Mouse (Mus musculus) layer of hippocampus, adult 9-11 months (tissue): ENCODE measurements at regions not wholly inside any gene's neighbourhood (a gene's known extent, or its start where the extent isn't known, plus 50 kb on each side); places are given as distances from the start of the nearest gene placed in this dataset.

Source experiments
- DNase-seq: peaks from one replicate; pipeline ENCODE4 v3.0.0; 2022

DNA sequence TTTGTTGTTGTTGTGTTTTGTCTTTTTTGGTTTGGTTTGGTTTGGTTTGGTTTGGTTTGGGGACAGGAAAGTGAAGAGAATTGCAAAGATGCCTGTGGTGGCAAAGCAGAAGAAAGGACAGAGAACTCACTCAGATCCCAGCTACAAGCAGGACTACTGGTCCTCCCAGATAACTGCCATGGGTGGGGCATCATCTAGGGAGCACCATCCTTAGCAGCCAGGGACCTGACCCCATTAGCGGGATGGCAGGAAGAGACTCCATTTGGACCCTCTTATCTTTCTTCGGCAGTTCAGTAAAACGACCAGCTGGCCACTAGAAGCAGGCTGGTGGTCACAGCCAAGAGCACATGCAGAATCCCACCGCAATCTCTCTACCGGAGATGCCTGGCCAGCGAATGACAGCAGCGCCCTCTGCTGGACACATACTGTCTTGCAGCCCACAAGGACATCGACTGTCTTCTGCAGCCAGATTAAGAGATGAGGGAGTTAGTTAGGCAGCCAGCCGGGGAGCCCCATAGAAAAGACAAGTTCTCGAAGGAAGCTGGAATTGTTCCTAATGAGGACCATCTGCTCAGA is 119.8 kb downstream of the Gm9195 start:
- peak; percentile 59 for DNase-seq

DNA sequence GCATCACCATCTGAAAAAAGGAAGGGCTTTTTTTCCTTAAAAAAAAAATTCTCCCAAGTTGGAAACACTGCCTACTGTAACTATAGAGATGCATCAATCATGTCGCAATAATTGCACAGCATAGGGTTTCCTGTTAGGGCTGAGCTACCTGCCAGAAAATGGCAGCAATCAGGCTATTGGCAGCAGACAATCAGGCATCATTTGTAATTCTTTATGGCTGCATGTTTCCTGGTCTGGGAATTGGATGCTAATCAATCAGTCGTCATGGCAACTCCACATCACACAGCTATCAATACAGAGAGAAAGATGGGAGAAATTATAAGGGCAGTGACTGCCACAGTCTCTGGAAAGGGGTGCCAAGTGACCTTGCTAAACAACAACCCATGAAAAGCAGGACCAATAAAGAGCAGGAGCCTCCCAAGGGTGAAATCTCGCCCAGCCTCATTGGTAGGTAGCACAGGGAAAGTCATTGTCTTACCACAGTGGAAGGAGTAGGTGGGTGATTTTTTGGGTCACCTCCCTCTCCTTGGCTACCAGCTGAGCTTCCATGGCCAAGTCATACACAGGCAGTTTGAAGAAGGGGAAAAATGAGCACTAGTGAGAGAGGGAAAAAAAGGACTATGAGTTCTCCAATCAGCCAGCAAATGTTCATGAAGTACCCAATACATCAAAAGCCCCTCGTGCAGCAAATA is 130.7 kb downstream of the Gm9195 start:
- peak; percentile 22 for DNase-seq

DNA sequence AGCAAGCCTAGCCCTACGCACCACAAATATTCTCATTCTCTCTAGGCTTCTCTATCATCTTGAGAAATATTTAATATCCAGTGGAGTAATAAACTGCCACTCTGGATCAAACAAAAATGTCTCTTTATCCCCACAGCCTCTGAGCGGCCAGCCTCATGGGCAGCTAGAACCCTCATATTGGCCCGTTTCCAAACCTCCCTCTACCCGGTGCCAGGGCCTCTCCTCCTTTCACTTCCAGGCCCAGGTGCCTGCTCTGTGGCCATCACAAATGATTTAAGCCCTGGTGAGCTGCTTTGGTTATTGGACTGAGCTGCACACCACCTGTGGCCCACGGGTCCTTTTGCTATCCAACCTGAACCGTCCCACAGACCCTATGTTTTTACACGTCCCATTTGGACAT is 131.5 kb downstream of the Gm9195 start:
- no peak for DNase-seq

DNA sequence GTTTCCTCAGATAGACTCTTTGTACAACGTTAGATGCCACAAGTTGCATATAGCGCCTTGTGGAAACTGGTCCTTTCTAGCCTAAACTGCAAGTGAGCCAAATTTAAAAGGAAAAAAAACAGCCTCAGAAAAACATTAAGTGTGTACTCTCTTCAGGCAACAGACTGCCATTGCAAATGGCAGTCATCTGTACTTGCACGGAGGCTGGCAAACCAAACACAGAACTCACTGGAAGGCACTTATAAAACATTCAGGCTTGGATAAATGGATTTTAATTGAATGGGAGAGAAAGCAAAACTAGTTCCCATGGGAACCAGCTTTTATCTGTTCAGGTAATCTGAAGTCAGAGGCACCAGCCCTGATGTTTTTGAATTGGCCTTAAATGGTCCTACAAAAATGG is 133.7 kb downstream of the Gm9195 start:
- peak; percentile 16 for DNase-seq

DNA sequence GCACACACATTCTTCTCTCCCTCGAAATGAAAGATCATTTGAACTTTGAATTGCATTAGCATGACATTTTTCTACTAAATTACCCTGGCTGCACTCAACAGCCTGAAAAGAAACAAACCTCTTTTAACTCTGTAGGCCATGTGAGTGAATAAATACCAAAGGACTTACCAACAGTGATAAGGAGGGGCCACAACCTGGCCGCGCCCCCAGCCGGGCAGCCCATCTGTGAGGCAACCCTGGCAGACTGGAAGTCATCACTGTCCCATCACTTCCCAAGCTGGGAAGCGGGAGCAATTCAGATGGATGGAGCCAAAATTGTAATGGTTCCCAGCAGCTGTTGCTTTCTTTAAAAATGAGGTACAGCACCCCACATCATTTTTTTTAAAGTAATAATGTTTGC is 149.5 kb downstream of the Gm9195 start:
- DNase-seq, result no peak

DNA sequence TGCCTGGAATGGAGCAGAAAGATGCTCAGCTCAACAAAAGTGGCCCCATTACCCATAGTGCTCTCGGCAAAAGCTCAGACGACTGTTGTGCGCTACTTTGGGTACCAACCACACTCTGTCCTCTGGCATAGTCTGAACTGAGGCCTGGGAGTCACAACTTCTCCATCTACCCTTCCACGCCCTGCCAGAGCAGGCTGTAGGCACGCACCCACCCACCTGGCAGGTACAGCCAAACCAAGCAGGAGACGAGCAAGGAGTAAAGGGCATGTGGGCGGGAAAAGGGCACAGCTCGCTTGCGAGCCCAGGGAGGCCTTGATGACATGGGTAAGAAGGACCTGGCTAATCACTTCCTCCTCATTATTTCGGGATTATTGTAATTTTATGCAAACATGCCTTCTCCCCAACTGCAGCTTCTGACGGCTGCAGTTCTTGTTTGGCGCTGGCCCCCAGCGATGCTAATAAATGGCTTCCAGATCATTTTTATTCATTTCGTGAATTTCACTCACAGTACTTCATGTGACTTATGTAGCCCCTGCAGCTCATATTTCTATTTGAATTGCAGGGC is 150.0 kb downstream of the Gm9195 start:
- no peak for DNase-seq

DNA sequence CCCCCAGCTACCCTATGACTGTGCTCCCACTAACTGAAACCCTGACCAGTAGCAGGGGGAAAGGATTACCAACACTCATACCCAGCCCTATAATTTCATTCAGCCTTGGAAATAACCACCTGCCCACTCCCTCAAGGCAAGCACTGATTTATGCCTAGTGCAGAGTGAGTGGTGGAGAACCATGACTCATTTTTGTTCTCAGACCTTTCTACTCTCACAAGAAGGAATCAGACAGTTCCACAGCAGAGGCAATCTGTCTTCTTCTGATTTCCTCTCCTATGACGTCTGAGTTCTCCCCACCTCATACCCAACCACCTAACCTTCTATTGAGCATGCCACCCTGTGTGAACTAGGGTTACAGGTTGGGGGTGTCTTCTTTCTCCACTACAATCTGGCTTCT is 153.6 kb downstream of the Gm9195 start:
- no peak for DNase-seq

DNA sequence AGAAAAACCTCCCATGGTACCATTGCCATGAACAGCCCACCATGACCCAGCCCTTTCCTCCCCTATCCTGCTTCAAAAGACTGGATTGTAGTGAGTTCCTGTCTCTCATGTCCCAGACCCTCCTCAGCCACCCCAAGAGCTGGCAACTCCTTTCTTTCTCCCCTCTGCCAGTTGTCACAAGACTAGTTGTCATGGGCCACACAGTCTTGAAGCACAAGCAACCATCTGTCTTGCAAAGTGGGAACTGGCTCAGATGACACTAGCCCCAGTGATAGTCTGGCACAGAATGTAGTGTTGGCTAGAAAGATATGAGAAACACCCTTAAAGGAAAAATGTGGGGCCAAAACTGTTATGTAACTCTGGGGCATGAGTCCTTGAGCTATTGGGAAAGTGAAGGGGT is 187.8 kb downstream of the Gm9195 start:
- DNase-seq, result no peak

DNA sequence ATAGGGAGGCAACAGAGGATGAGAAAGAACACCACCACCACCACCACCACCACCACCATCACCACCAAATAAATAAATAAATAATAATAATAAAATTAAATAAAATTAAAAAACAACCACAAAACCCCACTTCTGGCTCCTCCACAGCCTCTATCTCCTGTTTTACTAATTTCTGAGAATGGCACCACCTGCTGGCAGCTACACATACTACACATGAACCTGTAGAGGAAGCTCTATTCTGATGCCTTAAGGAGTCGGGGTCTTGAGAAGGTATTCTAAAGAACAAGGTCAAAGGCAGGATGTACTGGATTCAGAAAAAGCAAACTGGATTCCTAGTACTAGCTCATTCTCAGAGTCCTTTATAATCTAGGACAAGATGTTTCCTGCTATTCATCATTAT is 191.6 kb downstream of the Gm9195 start:
- no peak for DNase-seq

DNA sequence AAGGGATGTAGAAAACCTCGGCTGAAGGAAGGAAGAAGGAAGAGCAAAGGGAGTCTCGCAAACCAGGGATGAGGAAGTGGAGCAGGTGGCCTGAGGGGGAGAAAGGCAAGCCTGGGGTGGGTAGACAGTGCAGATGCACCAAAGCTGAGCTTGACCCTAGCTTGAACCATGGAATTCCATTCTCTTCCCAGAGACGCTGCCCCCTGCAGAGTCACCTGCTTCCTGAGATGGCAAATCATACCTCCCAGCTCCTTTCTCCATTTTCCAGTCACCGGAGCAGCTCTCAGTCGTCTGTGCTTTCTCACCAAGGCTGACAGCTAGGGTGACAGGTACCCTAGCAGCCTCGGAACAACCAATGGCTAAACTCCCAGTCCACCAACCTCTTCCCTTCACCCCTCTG is 197.0 kb downstream of the Gm9195 start:
- no peak for DNase-seq

DNA sequence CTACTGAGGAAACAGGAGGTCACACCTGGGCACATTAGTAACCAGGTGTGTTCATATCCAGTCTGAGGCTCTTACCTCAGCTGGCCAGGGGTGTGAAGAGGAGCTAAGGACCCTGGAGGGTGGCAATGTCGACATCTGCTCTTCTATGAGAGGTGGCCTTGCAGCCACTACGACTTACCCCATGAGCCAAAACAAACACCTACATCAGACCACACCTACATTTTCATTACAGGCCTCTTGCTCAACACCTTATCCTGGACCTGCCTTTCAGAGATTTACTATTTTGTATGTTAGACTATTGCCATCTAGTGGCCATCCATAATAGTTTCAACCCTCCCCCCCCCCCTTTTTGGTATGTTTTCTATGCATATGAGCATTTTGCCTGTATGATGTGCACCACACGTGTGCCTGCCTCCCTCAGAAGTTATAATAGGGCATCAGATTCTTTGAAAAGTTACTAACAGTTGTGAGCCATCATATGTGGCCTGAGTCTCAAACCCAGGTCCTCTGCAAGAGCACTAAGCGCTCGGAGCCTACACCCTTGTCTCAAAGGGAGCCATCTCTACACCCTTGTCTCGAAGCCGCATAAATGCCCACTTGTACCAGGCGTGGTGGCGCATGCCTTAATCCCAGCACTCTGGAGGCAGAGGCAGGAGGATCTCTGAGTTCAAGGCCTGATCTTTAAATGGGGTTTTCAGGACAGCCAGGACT is 197.8 kb downstream of the Gm9195 start:
- no peak for DNase-seq

DNA sequence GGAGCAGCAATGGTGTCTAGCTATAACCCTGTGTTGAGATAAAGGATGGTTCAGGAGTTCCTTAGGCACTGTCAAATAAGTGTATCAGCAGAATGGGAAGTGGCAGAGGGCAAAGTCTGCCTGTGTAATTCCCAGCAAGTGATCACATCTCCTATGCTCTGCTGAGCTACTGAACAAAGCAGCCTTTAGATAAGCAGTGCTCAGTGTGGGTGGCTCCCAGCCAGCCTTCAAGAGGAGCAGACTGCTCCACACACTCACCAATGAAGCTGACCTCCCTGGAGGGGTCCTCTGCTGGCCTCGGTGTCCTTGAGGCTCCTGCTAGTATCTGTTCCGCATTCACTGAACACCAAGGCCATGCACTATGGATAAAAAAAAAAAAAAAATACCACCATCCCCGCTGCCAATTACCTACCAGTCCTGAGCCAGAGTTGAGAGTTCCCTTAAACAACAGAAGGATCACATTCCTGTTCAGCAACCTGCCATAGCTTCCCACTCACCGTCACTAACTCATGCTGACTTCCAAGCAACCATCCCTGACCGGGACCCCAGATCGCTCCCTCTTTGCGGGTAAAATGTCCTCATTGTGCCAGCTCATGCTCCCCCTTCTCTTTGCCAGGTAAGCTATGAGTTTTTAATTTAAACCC is 198.9 kb downstream of the Gm9195 start:
- DNase-seq, result no peak

DNA sequence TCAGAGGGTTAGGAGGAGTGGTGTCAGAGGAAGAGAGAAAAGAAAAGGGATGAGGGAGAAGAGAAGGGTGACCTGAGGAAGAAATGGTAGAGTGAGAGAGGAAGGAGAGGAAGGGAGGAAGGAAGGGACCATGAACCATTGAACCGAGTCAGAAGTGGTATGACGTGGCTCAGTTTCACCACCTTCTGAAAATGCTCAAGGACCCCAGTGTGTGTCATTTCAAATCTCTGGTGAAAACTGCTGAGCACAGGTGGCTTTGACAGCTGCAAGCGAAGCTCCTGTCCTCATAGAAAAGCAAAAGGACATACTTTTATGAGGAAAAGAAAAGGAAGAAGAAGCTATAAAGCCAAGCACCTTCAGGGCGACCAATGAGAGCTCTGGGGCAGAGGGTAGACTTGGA is 214.3 kb downstream of the Gm9195 start:
- DNase-seq, result no peak

DNA sequence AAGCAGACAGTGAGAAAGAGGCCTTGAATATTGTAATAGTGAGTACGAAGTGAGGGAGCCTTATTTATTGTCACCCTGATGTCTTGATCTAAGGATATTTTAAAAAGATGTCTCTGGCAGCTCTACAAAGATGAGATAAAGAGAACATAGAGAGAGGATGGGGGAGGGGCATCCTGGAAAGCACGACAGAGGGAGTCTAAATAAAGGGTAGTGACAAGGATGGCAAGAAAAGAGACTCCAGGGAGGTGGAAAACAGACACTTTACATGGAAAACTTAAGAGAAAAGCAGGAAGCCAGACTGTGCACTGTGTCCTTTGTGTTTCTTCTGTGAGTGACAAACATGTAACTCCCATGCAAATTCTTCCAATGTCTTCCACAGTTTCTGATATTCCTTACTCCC is 232.4 kb downstream of the Gm9195 start:
- DNase-seq, result no peak

DNA sequence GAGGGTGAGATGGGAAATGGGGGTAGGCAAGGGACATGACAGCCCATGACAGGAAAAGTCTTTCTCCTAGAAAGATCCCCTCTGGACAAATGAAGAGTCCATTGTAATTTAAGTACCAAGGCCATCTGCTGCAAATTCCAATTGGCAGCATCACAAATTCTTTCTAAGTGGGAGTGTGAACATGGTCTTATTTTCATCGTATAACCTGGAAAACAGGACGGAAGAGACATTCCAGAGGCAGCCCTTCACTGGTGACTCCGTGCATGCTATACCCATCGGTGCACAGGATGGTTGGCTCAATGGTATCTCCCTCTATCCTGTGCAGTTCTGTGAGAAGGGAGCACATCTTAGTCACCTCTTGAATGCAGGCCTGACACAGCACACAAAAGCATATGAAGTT is 249.8 kb downstream of the Gm9195 start:
- DNase-seq, result no peak

DNA sequence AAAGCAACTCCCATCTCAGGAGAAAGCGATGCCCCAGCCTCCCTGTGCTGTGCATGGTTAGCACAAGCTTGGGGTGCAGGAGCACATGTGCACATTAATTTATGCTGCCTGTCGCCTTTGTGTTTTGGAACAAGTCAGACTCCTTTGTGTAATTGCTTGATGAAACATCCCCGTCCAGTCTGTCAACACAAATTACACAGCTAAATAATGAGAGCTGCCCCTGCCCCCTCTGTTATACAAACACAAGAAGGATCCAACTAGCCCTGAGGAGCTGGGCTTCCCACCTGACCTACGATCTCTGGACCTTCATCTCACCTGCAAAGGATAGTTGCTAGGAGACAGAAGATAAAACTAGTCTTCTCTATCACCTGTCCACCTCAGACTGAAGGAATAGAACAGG is 251.4 kb downstream of the Gm9195 start:
- DNase-seq, result no peak

DNA sequence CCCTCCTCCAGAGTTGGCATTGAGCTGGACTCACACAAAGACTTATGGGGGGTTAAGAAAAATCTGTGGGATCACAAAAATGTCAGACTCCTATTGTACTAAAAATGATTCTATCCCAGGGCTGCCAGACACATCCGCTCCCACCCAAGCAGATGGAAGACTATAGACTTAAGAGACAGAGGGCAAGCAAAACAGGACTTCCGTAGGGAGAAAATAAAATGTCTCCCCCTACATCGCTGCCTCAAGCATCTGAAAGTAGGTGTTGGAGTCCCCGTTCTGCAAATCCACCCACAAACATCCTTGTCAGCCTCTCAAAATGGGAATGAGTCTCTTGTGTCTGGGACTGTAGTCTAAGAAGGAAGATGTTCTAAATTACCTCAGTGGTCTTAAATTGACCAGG is 253.3 kb downstream of the Gm9195 start:
- peak; percentile 9 for DNase-seq

DNA sequence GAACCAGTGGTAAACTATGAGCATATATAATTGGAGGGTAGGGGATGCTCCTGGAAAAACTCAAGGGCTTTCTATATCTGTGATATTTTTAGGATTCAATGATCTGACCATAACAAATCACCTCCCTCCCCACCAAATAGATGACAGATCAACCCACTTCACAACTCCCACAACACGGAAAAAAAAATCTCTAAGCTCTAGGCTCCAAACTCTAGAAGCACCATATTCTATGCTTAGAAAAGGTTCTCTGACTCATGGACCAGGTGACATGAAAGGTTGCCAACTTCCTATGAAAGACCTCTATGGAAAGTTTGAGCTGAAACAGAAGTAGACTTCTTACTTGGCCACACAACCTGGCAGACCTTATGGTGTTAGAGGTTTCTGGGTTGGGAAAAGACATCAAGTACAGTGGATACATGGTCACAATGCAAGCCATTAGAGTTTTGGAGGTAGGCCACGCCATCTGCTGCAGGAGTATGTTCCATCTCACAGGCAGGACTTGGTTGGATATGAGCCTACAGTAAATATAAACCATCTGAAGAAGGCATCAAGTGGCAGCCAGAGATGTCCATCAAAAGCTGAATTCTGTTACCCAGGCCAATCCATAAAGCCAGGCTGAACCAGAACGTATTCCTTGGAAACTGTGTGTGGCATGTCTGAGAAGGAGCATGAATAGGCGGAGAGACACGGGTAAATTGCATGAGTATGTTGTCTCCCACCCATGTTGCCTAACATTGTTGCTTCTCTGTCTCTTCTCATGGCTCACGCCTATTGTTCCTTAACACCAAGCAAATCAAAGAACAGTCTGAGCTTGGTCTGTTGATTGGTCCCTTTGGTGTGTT is 257.2 kb downstream of the Gm9195 start:
- peak; percentile 26 for DNase-seq

DNA sequence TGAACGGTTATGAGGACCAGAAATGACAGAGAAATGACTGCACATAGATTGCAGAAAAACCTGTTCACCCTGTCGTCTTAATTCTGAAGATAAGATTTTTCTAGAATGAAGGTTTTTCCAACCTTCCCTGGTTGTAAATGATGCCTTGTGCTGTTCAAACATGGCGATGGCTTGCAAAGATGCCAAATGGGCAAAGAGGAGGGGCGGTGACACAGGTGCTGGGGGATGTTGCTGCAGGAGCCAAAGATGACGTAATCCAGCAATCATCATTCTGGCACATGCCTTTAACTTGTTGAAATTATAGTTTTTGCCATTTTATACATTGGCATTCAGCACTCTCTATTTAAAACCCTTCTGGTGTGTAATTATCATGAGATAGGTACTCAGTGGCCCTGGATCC is 263.8 kb downstream of the Gm9195 start:
- no peak for DNase-seq

DNA sequence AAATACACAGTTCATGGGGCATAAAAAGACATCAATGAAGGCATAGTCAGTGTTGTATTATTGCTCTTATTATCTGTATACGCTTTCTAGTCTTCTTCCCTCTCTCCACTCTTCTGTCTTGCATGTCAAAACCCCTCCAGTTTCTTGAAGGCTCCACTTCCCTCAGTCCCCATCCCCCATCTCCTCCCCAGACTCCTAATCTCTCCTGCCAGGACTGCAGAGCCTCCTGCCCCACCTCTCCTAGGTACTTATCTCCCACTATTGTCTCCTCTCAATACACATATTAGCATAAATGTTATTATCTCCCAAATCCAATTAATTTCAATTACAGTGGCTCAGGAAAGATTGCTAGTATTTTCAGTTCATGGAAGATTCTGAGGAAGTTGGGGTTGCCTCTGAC is 264.2 kb downstream of the Gm9195 start:
- DNase-seq, result no peak

DNA sequence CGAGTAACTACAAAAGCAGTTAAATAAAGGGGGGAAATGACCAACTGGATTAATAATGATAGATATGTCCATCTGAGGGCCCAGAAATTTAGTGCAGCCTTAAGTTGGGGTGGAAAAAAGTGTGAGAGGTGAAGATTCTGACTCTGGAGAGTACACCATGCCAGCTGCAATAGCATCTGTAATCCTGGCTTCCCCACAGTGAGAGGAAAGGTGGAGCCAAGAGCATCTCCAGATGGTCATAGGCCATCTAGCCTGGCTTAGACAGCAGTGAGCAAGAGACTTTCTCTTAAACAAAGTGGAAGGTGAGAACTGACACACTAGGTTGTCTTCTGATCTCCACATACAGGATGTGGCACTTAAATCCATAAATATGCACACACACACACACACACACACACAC is 264.7 kb downstream of the Gm9195 start:
- no peak for DNase-seq

DNA sequence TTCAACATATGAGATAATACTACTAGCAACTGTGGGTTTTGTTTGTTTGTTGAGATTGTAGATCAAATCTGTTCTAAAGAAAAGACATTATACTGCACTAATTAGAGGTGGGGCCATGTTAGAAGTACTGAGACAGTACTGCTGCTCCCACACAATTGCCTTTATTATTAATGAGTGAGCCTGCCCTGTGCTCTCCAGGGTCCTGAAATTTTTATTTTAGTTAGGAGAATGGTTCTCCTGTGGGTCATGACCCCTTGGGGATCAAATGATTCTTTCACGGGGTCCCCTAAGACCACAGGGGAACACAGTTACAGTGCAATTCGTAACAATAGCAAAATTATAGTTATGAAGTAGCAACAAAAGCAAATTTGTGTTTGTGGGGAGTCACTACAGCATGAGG is 268.8 kb downstream of the Gm9195 start:
- no peak for DNase-seq

DNA sequence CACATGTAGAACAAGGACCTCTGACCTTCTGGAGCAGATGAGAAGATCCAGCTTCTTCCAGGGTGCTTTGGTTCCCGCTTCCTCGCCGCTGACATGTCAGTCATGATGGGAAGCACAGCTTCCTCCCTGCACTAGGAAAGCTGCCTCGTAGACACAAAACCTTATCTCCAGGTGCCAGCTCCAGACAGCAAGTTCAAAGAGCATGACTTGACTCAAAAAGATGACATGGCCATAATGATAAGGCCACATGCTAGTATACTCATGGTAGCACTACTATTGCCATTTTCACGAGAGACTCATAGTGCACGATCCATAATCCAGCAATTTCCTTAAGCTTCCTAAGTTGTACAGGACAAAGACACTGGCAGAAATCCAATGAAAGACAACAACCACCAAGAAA is 272.1 kb downstream of the Gm9195 start:
- DNase-seq, result no peak
